Mouse (Mus musculus) G1E (cell line): Measurements from ENCODE around the gene Atg7. TPM values are rescaled to one million over a fixed set of nuclear protein-coding genes. Genes with fewer than 3 reads are reported as not detected.

Experiments used
- ATAC-seq: 2 replicates; pipeline ENCODE4 v1.8.0; 2016; ENCODE audit warnings: mild to moderate bottlenecking; ENCODE audit not compliant: insufficient number of reproducible peaks, poor library complexity, low FRiP score, severe bottlenecking; ENCODE audit errors: extremely low read depth
- DNase-seq: peaks from one replicate; pipeline ENCODE4 v3.0.0; 2012; ENCODE audit warnings: low spot score
- H3K27me3 ChIP-seq: 2 replicates; pipeline ENCODE4 v1.6.1; 2012; ENCODE audit warnings: mild to moderate bottlenecking, low read length, inconsistent platforms; ENCODE audit not compliant: insufficient read depth
- H3K36me3 ChIP-seq: replicated peaks from 2 replicates; pipeline ENCODE3; 2012; ENCODE audit warnings: mild to moderate bottlenecking, inconsistent platforms
- H3K4me1 ChIP-seq: 2 replicates; pipeline ENCODE4 v1.6.1; 2012; ENCODE audit warnings: low read depth, low read length, inconsistent platforms, mixed read lengths; ENCODE audit not compliant: insufficient read depth
- H3K4me3 ChIP-seq: 2 replicates; pipeline ENCODE4 v1.5.1; 2012; ENCODE audit warnings: low read depth, mild to moderate bottlenecking, inconsistent platforms, low read length, moderate library complexity, mixed read lengths
- H3K9me3 ChIP-seq: replicated peaks from 2 replicates; pipeline ENCODE4 v1.6.1; 2012; ENCODE audit warnings: inconsistent platforms
- CTCF ChIP-seq: IDR thresholded peaks from 2 replicates; pipeline ENCODE4 v1.5.1; 2012; ENCODE audit warnings: low read depth, low read length, inconsistent platforms, mixed read lengths
- GATA1 ChIP-seq: IDR thresholded peaks from 2 replicates; pipeline ENCODE4 v1.6.1; 2012; ENCODE audit warnings: borderline replicate concordance, low read length, inconsistent platforms, mixed read lengths
- GATA2 ChIP-seq: IDR thresholded peaks from 2 replicates; pipeline ENCODE4 v1.6.1; 2012; ENCODE audit warnings: low read depth, low read length, inconsistent platforms, borderline replicate concordance
- POLR2AphosphoS5 ChIP-seq: IDR thresholded peaks from 2 replicates; pipeline ENCODE4 v1.6.1; 2012; ENCODE audit warnings: low read depth, low read length, inconsistent platforms; ENCODE audit not compliant: insufficient replicate concordance
- TAL1 ChIP-seq: conservative IDR thresholded peaks from 2 replicates; pipeline ENCODE4 v1.6.1; 2012; ENCODE audit warnings: low read depth, low read length, inconsistent platforms, mixed read lengths
- polyA plus RNA-seq: library from polyadenylated mRNA; stranded (reverse); fragments of >175 nt; gene quantifications from 2 replicates; pipeline ENCODE4 v1.2.3, GENCODE M21; 2012
- total RNA-seq, 2 experiments: library from RNA; stranded (forward) in 1 of 2; stranded (reverse) in 1 of 2; fragments of 200-1000 nt in 1 of 2; fragments of >200 nt in 1 of 2; fragmentation: Nextera tagmentation in 1 of 2; gene quantifications; 2 replicates each; pipeline ENCODE4 v1.2.3; 2014 to 2017

Atg7 gene
- total and polyA plus RNA-seq, 3 experiments, result 19.4 to 47.4 (median 37.9) TPM

DNA sequence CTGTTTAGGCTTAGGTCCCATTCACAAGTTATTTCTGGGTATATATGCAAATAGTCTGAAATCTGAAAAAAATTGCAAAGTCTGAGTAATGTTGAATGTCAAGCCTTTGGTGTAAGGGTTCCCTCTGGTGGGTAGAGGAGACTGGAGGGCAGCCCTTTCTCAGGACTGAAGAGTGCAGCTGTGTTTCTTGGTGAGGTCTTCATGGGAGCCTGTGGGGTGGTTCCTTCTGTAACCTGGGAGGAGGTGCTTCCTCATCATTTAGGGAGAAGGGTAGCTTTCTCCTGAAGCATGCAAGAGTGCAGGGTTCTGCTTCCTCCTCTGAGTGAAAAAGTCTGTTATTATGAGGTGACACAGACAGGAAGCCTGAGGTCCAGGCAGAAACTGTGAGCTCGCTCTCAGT lies 40.8 kb downstream of the Atg7 start:
- no peaks in the 10 kb centered on the region for H3K27me3 ChIP-seq
- H3K4me3 ChIP-seq, result no peak overlapping the region
- no peak for TF ChIP-seq TAL1
- TF ChIP-seq CTCF, result no peak
- no peak for TF ChIP-seq POLR2AphosphoS5
- TF ChIP-seq GATA2, result no peak
- TF ChIP-seq GATA1, result no peak
- ATAC-seq (no peak), DNase-seq (no peak)
- no peaks in the 10 kb centered on the region for H3K4me1 ChIP-seq
- peaks cover 86% of the 10 kb centered on the region for H3K36me3 ChIP-seq
- no peaks in the 10 kb centered on the region for H3K9me3 ChIP-seq

DNA sequence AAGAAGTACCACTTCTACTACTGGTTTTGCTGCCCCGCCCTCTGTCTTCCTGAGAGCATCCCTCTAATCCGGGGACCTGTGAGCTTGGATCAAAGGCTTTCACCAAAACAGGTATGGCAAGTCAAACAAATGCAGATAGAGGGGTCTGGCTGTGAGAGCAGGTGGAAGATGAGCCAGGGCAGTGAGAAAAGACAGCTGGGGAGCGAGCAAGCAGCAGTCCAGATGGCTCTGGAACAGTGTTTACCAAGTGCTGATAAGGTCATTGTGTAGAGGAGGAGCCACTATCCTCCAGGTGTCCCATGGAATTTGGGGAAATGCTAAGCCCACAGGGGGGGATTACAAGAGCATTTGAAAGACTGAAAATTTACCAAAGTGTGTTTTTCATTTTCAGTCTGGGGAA lies 41.5 kb downstream of the Atg7 start:
- Histone ChIP-seq H3K4me3 (no peak overlapping the region), H3K9me3 (no peaks in the 10 kb centered on the region), H3K27me3 (no peaks in the 10 kb centered on the region), H3K4me1 (no peaks in the 10 kb centered on the region), H3K36me3 (peaks cover 86% of the 10 kb centered on the region)
- no peak for ATAC-seq
- TF ChIP-seq TAL1 (no peak), GATA1 (no peak), POLR2AphosphoS5 (no peak), CTCF (no peak), GATA2 (no peak)
- no peak for DNase-seq

GRCm38 (mm10) chr6:114685412-114685811 lies 42.5 kb downstream of the Atg7 start:
- peaks cover 86% of the 10 kb centered on the region for H3K36me3 ChIP-seq
- H3K4me3 ChIP-seq, result no peak overlapping the region
- no peak for TF ChIP-seq POLR2AphosphoS5
- no peak for TF ChIP-seq CTCF
- no peak for TF ChIP-seq TAL1
- TF ChIP-seq GATA2, result no peak
- TF ChIP-seq GATA1, result no peak
- no peaks in the 10 kb centered on the region for H3K9me3 ChIP-seq
- no peak for DNase-seq
- H3K27me3 ChIP-seq, result no peaks in the 10 kb centered on the region
- H3K4me1 ChIP-seq, result no peaks in the 10 kb centered on the region
- ATAC-seq, result no peak

DNA sequence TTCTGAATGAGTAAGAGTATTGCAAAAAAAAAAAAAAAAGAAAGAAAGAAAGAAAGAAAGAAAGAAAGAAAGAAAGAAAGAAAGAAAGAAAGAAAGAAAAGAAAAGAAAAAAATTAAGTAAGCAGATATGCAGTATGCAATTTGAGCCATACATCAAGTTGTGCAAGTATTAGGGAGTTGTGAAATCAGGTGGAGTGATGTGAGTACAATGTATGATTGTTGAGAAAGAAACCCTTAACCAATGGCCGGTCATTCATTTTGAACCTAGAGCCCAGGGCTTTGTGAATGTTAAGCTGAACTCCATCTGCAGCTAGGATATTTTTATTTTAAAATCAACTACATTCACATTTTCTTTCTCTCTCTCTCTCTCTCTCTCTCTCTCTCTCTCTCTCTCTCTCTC lies 44.1 kb downstream of the Atg7 start:
- no peak overlapping the region for H3K4me3 ChIP-seq
- H3K9me3 ChIP-seq, result no peaks in the 10 kb centered on the region
- no peak for TF ChIP-seq GATA1
- TF ChIP-seq GATA2, result no peak
- no peak for TF ChIP-seq CTCF
- no peak for TF ChIP-seq TAL1
- no peak for TF ChIP-seq POLR2AphosphoS5
- no peaks in the 10 kb centered on the region for H3K27me3 ChIP-seq
- no peaks in the 10 kb centered on the region for H3K4me1 ChIP-seq
- H3K36me3 ChIP-seq, result peaks cover 85% of the 10 kb centered on the region
- ATAC-seq (no peak), DNase-seq (no peak)

- ATAC-seq (no peak), DNase-seq (no peak)
- peaks cover 85% of the 10 kb centered on the region for H3K36me3 ChIP-seq
- no peaks in the 10 kb centered on the region for H3K4me1 ChIP-seq
- H3K27me3 ChIP-seq, result no peaks in the 10 kb centered on the region
- TF ChIP-seq CTCF (no peak), GATA1 (no peak), TAL1 (no peak), POLR2AphosphoS5 (no peak), GATA2 (no peak)
- H3K9me3 ChIP-seq, result no peaks in the 10 kb centered on the region
- H3K4me3 ChIP-seq, result no peak overlapping the region
Observed at GRCm38 (mm10) chr6:114690661-114691060, 47.8 kb downstream of the Atg7 start.

GRCm38 (mm10) chr6:114691530-114691929 lies 48.6 kb downstream of the Atg7 start:
- Histone ChIP-seq H3K27me3 (no peaks in the 10 kb centered on the region), H3K4me3 (no peak overlapping the region), H3K36me3 (peaks cover 83% of the 10 kb centered on the region), H3K9me3 (no peaks in the 10 kb centered on the region), H3K4me1 (no peaks in the 10 kb centered on the region)
- ATAC-seq, result no peak
- DNase-seq, result no peak
- TF ChIP-seq GATA2, result no peak
- no peak for TF ChIP-seq CTCF
- TF ChIP-seq TAL1, result no peak
- TF ChIP-seq POLR2AphosphoS5, result no peak
- TF ChIP-seq GATA1, result no peak

- no peaks in the 10 kb centered on the region for H3K9me3 ChIP-seq
- DNase-seq (no peak), ATAC-seq (no peak)
- no peak overlapping the region for H3K4me3 ChIP-seq
- H3K27me3 ChIP-seq, result no peaks in the 10 kb centered on the region
- TF ChIP-seq GATA2 (no peak), POLR2AphosphoS5 (no peak), GATA1 (no peak), CTCF (no peak), TAL1 (no peak)
- H3K4me1 ChIP-seq, result no peaks in the 10 kb centered on the region
- peaks cover 89% of the 10 kb centered on the region for H3K36me3 ChIP-seq
Observed at GRCm38 (mm10) chr6:114692691-114693090, 49.8 kb downstream of the Atg7 start.
